In genomic region chr12:107749381-107750085, GRCm38 (mm10) we compare ENCODE assay signal across 19 mouse cellular contexts.
DNase-seq lines count a peak whose midpoint lies in the region; ATAC-seq and TF ChIP-seq lines count a peak whose summit lies in the region.
"Had no signal": no experiment of that assay in that cellular context is flagged by ENCODE, and none has a peak within 500 bp of the region (broad histone marks: within the 10 kb centered on the region; RNA-seq: fewer than 3 reads in every experiment).

No protein-coding gene starts in this region.

- peak; percentile 10 to 31 for DNase-seq in heart, adult 2 months
- no peak for DNase-seq in heart, embryonic 10.5 days (ENCODE audit: low spot score)
- peak; percentile 15 to 30 for DNase-seq in right cerebral cortex, postnatal 36 days (ENCODE audit: low spot score in 2 of 2)
- no peak for DNase-seq in right cerebral cortex, postnatal 25 days
- DNase-seq in limb, embryonic 10.5 days (ENCODE audit: low spot score) = no peak
- DNase-seq: adrenal gland, adult 8-10 months; cerebellum, postnatal 10 days; kidney, adult 11 months had no signal

- no peak overlapping the region for H3K9ac ChIP-seq in heart, adult 2 months (ENCODE audit: low read depth, low read length)
- H3K9ac ChIP-seq in intestine, postnatal 0 days (ENCODE audit: low read depth, low read length) = no peak overlapping the region
- H3K9ac ChIP-seq: embryonic facial prominence, embryonic 15.5 days; heart, embryonic 15.5 days; liver, embryonic 15.5 days; midbrain, embryonic 13.5 days; neural tube, embryonic 13.5 days had no signal

- H3K27me3 ChIP-seq in heart, adult 2 months (ENCODE audit: control insufficient read depth, insufficient read depth, low read length) = no peaks in the 10 kb centered on the region
- peaks cover 9% of the 10 kb centered on the region; the same call in 1 of the 2 replicates for H3K27me3 ChIP-seq in heart, embryonic 10.5 days (ENCODE audit: insufficient read depth, poor library complexity, severe bottlenecking)
- H3K27me3 ChIP-seq in limb, embryonic 10.5 days (ENCODE audit: low read depth, poor library complexity, severe bottlenecking) = peaks cover 2% of the 10 kb centered on the region; the same call in 1 of the 2 replicates
- no peaks in the 10 kb centered on the region for H3K27me3 ChIP-seq in intestine, postnatal 0 days (replicated peaks; ENCODE audit: control insufficient read depth, insufficient read depth, low read length)
- H3K27me3 ChIP-seq: embryonic facial prominence, embryonic 15.5 days; liver, embryonic 15.5 days; midbrain, embryonic 13.5 days; neural tube, embryonic 13.5 days had no signal

- H3K79me2 ChIP-seq in heart, adult 2 months (replicated peaks; ENCODE audit: control insufficient read depth, insufficient read depth, low read length) = no peaks in the 10 kb centered on the region

- intact Hi-C loops in heart, adult 2 months (cut with DNase I) = no loop called here

- TF ChIP-seq POLR2A in heart, adult 2 months (IDR thresholded peaks at IDR 0.05; ENCODE audit: insufficient read depth, low read depth, low read length) = no peak

- no peak for ATAC-seq in megakaryocyte, adult 5-6 weeks (ENCODE audit: poor library complexity, severe bottlenecking)
- ATAC-seq in intestine, postnatal 0 days = no peak
- ATAC-seq: hindbrain, postnatal 0 days; midbrain, embryonic 13.5 days had no signal

- H3K36me3 ChIP-seq in heart, adult 2 months (ENCODE audit: control insufficient read depth, insufficient read depth, low read length) = no peaks in the 10 kb centered on the region
- no peaks in the 10 kb centered on the region for H3K36me3 ChIP-seq in heart, embryonic 10.5 days
- no peaks in the 10 kb centered on the region for H3K36me3 ChIP-seq in limb, embryonic 10.5 days
- H3K36me3 ChIP-seq in intestine, postnatal 0 days (ENCODE audit: control insufficient read depth, insufficient read depth) = no peaks in the 10 kb centered on the region
- H3K36me3 ChIP-seq: embryonic facial prominence, embryonic 15.5 days; heart, embryonic 15.5 days; hindbrain, embryonic 10.5 days; liver, embryonic 15.5 days; midbrain, embryonic 13.5 days; neural tube, embryonic 13.5 days had no signal

- no peak overlapping the region for H3K27ac ChIP-seq in heart, adult 2 months
- H3K27ac ChIP-seq in heart, embryonic 10.5 days = no peak overlapping the region
- H3K27ac ChIP-seq in limb, embryonic 10.5 days = peak overlapping the region; percentile 75
- H3K27ac ChIP-seq in intestine, postnatal 0 days (ENCODE audit: low read depth, low read length) = no peak overlapping the region
- H3K27ac ChIP-seq: embryonic facial prominence, embryonic 15.5 days; heart, embryonic 15.5 days; hindbrain, embryonic 10.5 days; hindbrain, postnatal 0 days; liver, embryonic 15.5 days; macrophage; midbrain, embryonic 13.5 days; neural tube, embryonic 13.5 days; stomach, postnatal 0 days had no signal

- no peak for TF ChIP-seq CTCF in heart, adult 2 months (IDR thresholded peaks at IDR 0.05)
- TF ChIP-seq CTCF in intestine, postnatal 0 days (IDR thresholded peaks at IDR 0.05; ENCODE audit: low read depth) = no peak

- WGBS in heart, adult 2 months = 68% methylated on average over 11 of the region's 11 CpGs
- WGBS in heart, embryonic 10.5 days = 75% methylated on average over 11 of the region's 11 CpGs
- 79% methylated on average over 11 of the region's 11 CpGs for WGBS in limb, embryonic 10.5 days
- WGBS in intestine, postnatal 0 days = 77% methylated on average over 11 of the region's 11 CpGs

- no peak overlapping the region for H3K4me3 ChIP-seq in heart, adult 2 months
- H3K4me3 ChIP-seq in heart, embryonic 10.5 days = no peak overlapping the region
- H3K4me3 ChIP-seq in limb, embryonic 10.5 days = no peak overlapping the region
- no peak overlapping the region for H3K4me3 ChIP-seq in intestine, postnatal 0 days (ENCODE audit: low read depth, low read length)
- H3K4me3 ChIP-seq: embryonic facial prominence, embryonic 15.5 days; heart, embryonic 15.5 days; hindbrain, embryonic 10.5 days; liver, embryonic 15.5 days; midbrain, embryonic 13.5 days; neural tube, embryonic 13.5 days had no signal

- no peaks in the 10 kb centered on the region; the same call in none of the 2 replicates for H3K4me1 ChIP-seq in heart, adult 2 months (ENCODE audit: control insufficient read depth, insufficient read depth, low read length)
- peaks cover 35% of the 10 kb centered on the region for H3K4me1 ChIP-seq in heart, embryonic 10.5 days
- peaks cover 62% of the 10 kb centered on the region for H3K4me1 ChIP-seq in limb, embryonic 10.5 days
- H3K4me1 ChIP-seq in intestine, postnatal 0 days (replicated peaks; ENCODE audit: control insufficient read depth, insufficient read depth, low read length) = peaks cover 10% of the 10 kb centered on the region
- H3K4me1 ChIP-seq: liver, embryonic 15.5 days had no signal

- no peak for TF ChIP-seq EP300 in heart, adult 2 months (IDR thresholded peaks at IDR 0.05; ENCODE audit: insufficient read depth, low read depth, low read length)

- H3K9me3 ChIP-seq in heart, embryonic 10.5 days = no peaks in the 10 kb centered on the region
- H3K9me3 ChIP-seq in limb, embryonic 10.5 days (replicated peaks) = no peaks in the 10 kb centered on the region
- no peaks in the 10 kb centered on the region for H3K9me3 ChIP-seq in intestine, postnatal 0 days (ENCODE audit: control insufficient read depth)
- H3K9me3 ChIP-seq: embryonic facial prominence, embryonic 15.5 days; heart, embryonic 15.5 days; hindbrain, embryonic 10.5 days; liver, embryonic 15.5 days; midbrain, embryonic 13.5 days; neural tube, embryonic 13.5 days had no signal

- H3K4me2 ChIP-seq in intestine, postnatal 0 days (replicated peaks; ENCODE audit: low read depth) = no peak overlapping the region
- H3K4me2 ChIP-seq: embryonic facial prominence, embryonic 15.5 days; heart, embryonic 15.5 days; liver, embryonic 15.5 days; midbrain, embryonic 13.5 days; neural tube, embryonic 13.5 days had no signal

Comparison
In these comparisons a context has a peak if more than half of its experiments do, and no peak if none do; other contexts are left out.
1. DNase-seq: peak in heart, adult 2 months (2 of 2) and right cerebral cortex, postnatal 36 days (2 of 2); none in heart, embryonic 10.5 days (single experiment), right cerebral cortex, postnatal 25 days (single experiment) and limb, embryonic 10.5 days (single experiment).